Mouse (Mus musculus): ENCODE measurements around the gene Slc22a20. TPM values are rescaled to one million over a fixed set of nuclear protein-coding genes. Genes with fewer than 3 reads are reported as not detected.

Slc22a20 gene
- polyA plus RNA-seq, 1 experiment, result not detected

GRCm38 (mm10) chr19:5944145-5944544, 41.8 kb downstream of the Slc22a20 start:
- 30% methylated on average over 8 of the region's 8 CpGs for WGBS
- DNase-seq, result peak; percentile 22
- Histone ChIP-seq H3K4me3 (replicated peaks; ENCODE audit: extremely low read depth, low read depth, low read length) (no peak overlapping the region), H3K4me1 (ENCODE audit: control insufficient read depth, insufficient read depth, low read length) (peaks cover 35% of the 10 kb centered on the region)
- TF ChIP-seq CTCF (IDR thresholded peaks at IDR 0.05; ENCODE audit: insufficient read depth, low read length) (no peak), POLR2A (IDR thresholded peaks at IDR 0.05; ENCODE audit: borderline replicate concordance, extremely low read depth, low read depth, low read length) (no peak)

- peaks cover 37% of the 10 kb centered on the region for H3K4me1 ChIP-seq (ENCODE audit: control insufficient read depth, insufficient read depth, low read length)
- no peak overlapping the region for H3K4me3 ChIP-seq (replicated peaks; ENCODE audit: extremely low read depth, low read depth, low read length)
- DNase-seq, result no peak
- WGBS, result 92% methylated on average over 15 of the region's 15 CpGs
- no peak for TF ChIP-seq CTCF (IDR thresholded peaks at IDR 0.05; ENCODE audit: insufficient read depth, low read length)
- no peak for TF ChIP-seq POLR2A (IDR thresholded peaks at IDR 0.05; ENCODE audit: borderline replicate concordance, extremely low read depth, low read depth, low read length)
Measured at GRCm38 (mm10) chr19:5943404-5943803, 42.5 kb downstream of the Slc22a20 start.

- Histone ChIP-seq H3K4me1 (ENCODE audit: control insufficient read depth, insufficient read depth, low read length) (peaks cover 45% of the 10 kb centered on the region), H3K4me3 (replicated peaks; ENCODE audit: extremely low read depth, low read depth, low read length) (no peak overlapping the region)
- no peak for TF ChIP-seq CTCF (IDR thresholded peaks at IDR 0.05; ENCODE audit: insufficient read depth, low read length)
- TF ChIP-seq POLR2A (IDR thresholded peaks at IDR 0.05; ENCODE audit: borderline replicate concordance, extremely low read depth, low read depth, low read length), result no peak
- 80% methylated on average over 7 of the region's 7 CpGs for WGBS
- no peak for DNase-seq
Measured at GRCm38 (mm10) chr19:5942581-5942980, 43.4 kb downstream of the Slc22a20 start.

GRCm38 (mm10) chr19:5940656-5941055, 45.3 kb downstream of the Slc22a20 start:
- TF ChIP-seq CTCF (IDR thresholded peaks at IDR 0.05; ENCODE audit: insufficient read depth, low read length) (no peak), POLR2A (IDR thresholded peaks at IDR 0.05; ENCODE audit: borderline replicate concordance, extremely low read depth, low read depth, low read length) (no peak)
- no peak overlapping the region for H3K4me3 ChIP-seq (replicated peaks; ENCODE audit: extremely low read depth, low read depth, low read length)
- WGBS, result 73% methylated on average over 10 of the region's 10 CpGs
- DNase-seq, result no peak
- H3K4me1 ChIP-seq (ENCODE audit: control insufficient read depth, insufficient read depth, low read length), result peaks cover 45% of the 10 kb centered on the region

- peak; percentile 50 for DNase-seq
- WGBS, result 28% methylated on average over 4 of the region's 4 CpGs
- H3K4me3 ChIP-seq (replicated peaks; ENCODE audit: extremely low read depth, low read depth, low read length), result no peak overlapping the region
- H3K4me1 ChIP-seq (ENCODE audit: control insufficient read depth, insufficient read depth, low read length), result peaks cover 44% of the 10 kb centered on the region
- TF ChIP-seq CTCF (IDR thresholded peaks at IDR 0.05; ENCODE audit: insufficient read depth, low read length) (no peak), POLR2A (IDR thresholded peaks at IDR 0.05; ENCODE audit: borderline replicate concordance, extremely low read depth, low read depth, low read length) (no peak)
Measured at GRCm38 (mm10) chr19:5940173-5940572, 45.8 kb downstream of the Slc22a20 start.

GRCm38 (mm10) chr19:5939715-5940114, 46.2 kb downstream of the Slc22a20 start:
- 75% methylated on average over 5 of the region's 5 CpGs for WGBS
- peaks cover 41% of the 10 kb centered on the region for H3K4me1 ChIP-seq (ENCODE audit: control insufficient read depth, insufficient read depth, low read length)
- no peak for DNase-seq
- H3K4me3 ChIP-seq (replicated peaks; ENCODE audit: extremely low read depth, low read depth, low read length), result no peak overlapping the region
- TF ChIP-seq CTCF (IDR thresholded peaks at IDR 0.05; ENCODE audit: insufficient read depth, low read length) (no peak), POLR2A (IDR thresholded peaks at IDR 0.05; ENCODE audit: borderline replicate concordance, extremely low read depth, low read depth, low read length) (no peak)

GRCm38 (mm10) chr19:5938516-5938915, 47.4 kb downstream of the Slc22a20 start:
- Histone ChIP-seq H3K4me1 (ENCODE audit: control insufficient read depth, insufficient read depth, low read length) (peaks cover 34% of the 10 kb centered on the region), H3K4me3 (replicated peaks; ENCODE audit: extremely low read depth, low read depth, low read length) (no peak overlapping the region)
- TF ChIP-seq POLR2A (IDR thresholded peaks at IDR 0.05; ENCODE audit: borderline replicate concordance, extremely low read depth, low read depth, low read length) (no peak), CTCF (IDR thresholded peaks at IDR 0.05; ENCODE audit: insufficient read depth, low read length) (no peak)
- no peak for DNase-seq
- 91% methylated on average over 6 of the region's 6 CpGs for WGBS

GRCm38 (mm10) chr19:5937836-5938406, 48.0 kb downstream of the Slc22a20 start:
- Histone ChIP-seq H3K4me3 (replicated peaks; ENCODE audit: extremely low read depth, low read depth, low read length) (no peak overlapping the region), H3K4me1 (ENCODE audit: control insufficient read depth, insufficient read depth, low read length) (peaks cover 34% of the 10 kb centered on the region)
- WGBS, result 9% methylated on average over 14 of the region's 14 CpGs
- peak; percentile 32; the same call in 1 of the 2 replicates for TF ChIP-seq POLR2A (IDR thresholded peaks at IDR 0.05; ENCODE audit: borderline replicate concordance, extremely low read depth, low read depth, low read length)
- no peak for TF ChIP-seq CTCF (IDR thresholded peaks at IDR 0.05; ENCODE audit: insufficient read depth, low read length)
- no peak for DNase-seq

GRCm38 (mm10) chr19:5937095-5937835, 48.7 kb downstream of the Slc22a20 start:
- DNase-seq, result peak; percentile 20
- WGBS, result 45% methylated on average over 21 of the region's 21 CpGs
- no peak for TF ChIP-seq POLR2A (IDR thresholded peaks at IDR 0.05; ENCODE audit: borderline replicate concordance, extremely low read depth, low read depth, low read length)
- no peak for TF ChIP-seq CTCF (IDR thresholded peaks at IDR 0.05; ENCODE audit: insufficient read depth, low read length)
- H3K4me3 ChIP-seq (replicated peaks; ENCODE audit: extremely low read depth, low read depth, low read length), result no peak overlapping the region
- H3K4me1 ChIP-seq (ENCODE audit: control insufficient read depth, insufficient read depth, low read length), result peaks cover 34% of the 10 kb centered on the region

- H3K4me3 ChIP-seq (replicated peaks; ENCODE audit: extremely low read depth, low read depth, low read length), result no peak overlapping the region
- no peak for DNase-seq
- 21% methylated on average over 5 of the region's 5 CpGs for WGBS
- no peak for TF ChIP-seq POLR2A (IDR thresholded peaks at IDR 0.05; ENCODE audit: borderline replicate concordance, extremely low read depth, low read depth, low read length)
- no peak for TF ChIP-seq CTCF (IDR thresholded peaks at IDR 0.05; ENCODE audit: insufficient read depth, low read length)
- H3K4me1 ChIP-seq (ENCODE audit: control insufficient read depth, insufficient read depth, low read length), result peaks cover 33% of the 10 kb centered on the region
Measured at GRCm38 (mm10) chr19:5935691-5936090, 50.3 kb downstream of the Slc22a20 start.
